Mouse (Mus musculus) midbrain, postnatal 0 days (tissue): ENCODE measurements around the gene Apba3. TPM values are rescaled to one million over a fixed set of nuclear protein-coding genes. Genes with fewer than 3 reads are reported as not detected.

Experiments used
- ATAC-seq: fragments of 200-750 bp; cut with Nextera tagmentation; 2 replicates; pipeline ENCODE4 v1.8.0; 2017; ENCODE audit warnings: moderate number of reproducible peaks, mild to moderate bottlenecking, moderate TSS enrichment, moderate library complexity; ENCODE audit not compliant: low FRiP score
- DNase-seq: peaks from one replicate; pipeline ENCODE4 v3.0.0-alpha.2; 2015; ENCODE audit warnings: low spot score
- H3K27ac ChIP-seq: fragments of 300-500 bp; sonication (generic); 2 replicates; pipeline ENCODE4 v1.5.1; 2014; ENCODE audit warnings: low read depth, mild to moderate bottlenecking, low read length, mixed read lengths
- H3K27me3 ChIP-seq: fragments of 300-500 bp; sonication (generic); 2 replicates; pipeline ENCODE4 v1.6.1; 2014; ENCODE audit warnings: low read length, control low read depth, mixed read lengths; ENCODE audit not compliant: insufficient read depth
- H3K36me3 ChIP-seq: fragments of 300-500 bp; sonication (generic); 2 replicates; pipeline ENCODE4 v1.6.1; 2014; ENCODE audit warnings: low read length, control low read depth, mixed read lengths; ENCODE audit not compliant: insufficient read depth
- H3K4me1 ChIP-seq: fragments of 300-500 bp; sonication (generic); 2 replicates; pipeline ENCODE4 v1.6.1; 2014; ENCODE audit warnings: mild to moderate bottlenecking, control low read depth, antibody characterized with exemption, low read length, mixed read lengths; ENCODE audit not compliant: insufficient read depth
- H3K4me2 ChIP-seq: fragments of 300-500 bp; sonication (generic); 2 replicates; pipeline ENCODE4 v1.6.1; 2014; ENCODE audit warnings: low read depth, mild to moderate bottlenecking, low read length, mixed read lengths; ENCODE audit not compliant: poor library complexity, severe bottlenecking
- H3K4me3 ChIP-seq: fragments of 300-500 bp; sonication (generic); 2 replicates; pipeline ENCODE4 v1.5.1; 2014; ENCODE audit warnings: low read depth, mild to moderate bottlenecking, low read length, moderate library complexity
- H3K9ac ChIP-seq: fragments of 300-500 bp; sonication (generic); replicated peaks from 2 replicates; pipeline ENCODE4 v1.6.1; 2014; ENCODE audit warnings: mild to moderate bottlenecking, low read length, moderate library complexity, mixed read lengths; ENCODE audit not compliant: poor library complexity, severe bottlenecking
- H3K9me3 ChIP-seq: fragments of 300-500 bp; sonication (generic); 2 replicates; pipeline ENCODE4 v1.6.1; 2016; ENCODE audit warnings: low read length, control low read depth
- CTCF ChIP-seq: IDR thresholded peaks from 2 replicates; pipeline ENCODE4 v1.5.1; 2016; ENCODE audit warnings: antibody characterized with exemption, mild to moderate bottlenecking
- WGBS: fragments of 180-500 bp; shearing (Covaris S2); extraction: QIAGEN DNeasy Blood & Tissue Kit; methylation state at CpG from one replicate; pipeline ENCODE4 v1.1.7; 2014; 5-methylcytosine and 5-hydroxymethylcytosine counted together
- polyA plus RNA-seq: library from polyadenylated mRNA; unstranded; fragments of >200 nt; fragmentation: Nextera tagmentation; extraction: Ambion mirVana; gene quantifications from 2 replicates; pipeline ENCODE4 v1.2.1, GENCODE M21; 2015
- total RNA-seq: library from RNA; depleted of rRNA; stranded (reverse); fragments of >200 nt; gene quantifications from 2 replicates; pipeline ENCODE4 v1.2.3, GENCODE M21; 2014

The Apba3 gene
- total and polyA plus RNA-seq, 2 experiments from 2014 or later, result 25.2 to 64.8 TPM

DNA sequence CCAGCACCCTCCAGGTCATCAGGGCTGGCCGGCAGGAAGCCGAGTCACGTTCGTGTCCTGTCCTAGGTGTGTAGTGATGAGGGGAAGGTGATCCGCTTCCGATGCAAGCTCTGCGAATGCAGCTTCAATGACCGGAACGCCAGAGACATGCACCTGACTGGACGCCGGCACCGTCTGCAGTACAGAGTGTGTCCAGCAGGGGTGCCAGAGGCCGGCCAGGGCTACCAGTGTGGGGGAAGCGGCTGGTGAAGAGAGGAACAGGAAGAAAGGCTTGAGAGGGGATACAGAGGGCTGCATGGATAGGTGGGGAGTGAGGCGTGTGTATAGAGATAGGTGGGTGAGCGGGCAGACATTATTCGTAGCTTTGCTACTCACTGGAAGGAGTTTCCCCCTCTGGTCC lies 22.2 kb upstream of the Apba3 start:
- peak overlapping the region; percentile 44; the same call in 1 of the 2 replicates for H3K9ac ChIP-seq
- ATAC-seq (peak; percentile 59), DNase-seq (peak; percentile 69)
- 5% methylated on average over 17 of the region's 17 CpGs for WGBS
- H3K27me3 ChIP-seq, result no peaks in the 10 kb centered on the region
- no peak overlapping the region for H3K4me3 ChIP-seq
- peak; percentile 97 for TF ChIP-seq CTCF
- H3K4me2 ChIP-seq, result 0 out of 2 replicates have a peak overlapping the region, but pooled peaks have one; percentile 9
- peaks cover 14% of the 10 kb centered on the region for H3K36me3 ChIP-seq
- no peaks in the 10 kb centered on the region for H3K9me3 ChIP-seq
- no peaks in the 10 kb centered on the region for H3K4me1 ChIP-seq
- peak overlapping the region; percentile 6; the same call in 1 of the 2 replicates for H3K27ac ChIP-seq

DNA sequence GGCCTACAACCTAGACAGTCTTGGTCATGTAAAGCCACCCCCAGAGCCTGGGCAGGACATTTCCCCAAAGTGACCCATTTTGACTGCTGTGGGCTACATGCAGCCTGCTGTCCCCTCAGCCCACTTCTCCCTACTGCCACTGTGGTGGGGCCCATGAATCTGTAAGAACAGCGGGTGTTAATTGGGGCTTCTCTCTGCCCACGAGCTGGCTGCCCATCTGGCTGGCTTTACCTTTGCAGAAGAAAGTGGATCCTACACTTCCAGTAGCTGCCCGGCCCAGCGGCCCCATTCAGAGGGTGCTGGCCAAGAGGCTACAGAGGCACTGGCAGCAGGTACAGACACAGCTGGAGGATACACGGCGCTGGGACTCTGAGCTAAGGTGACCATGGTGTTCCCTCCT lies 21.6 kb upstream of the Apba3 start:
- Histone ChIP-seq H3K4me2 (no peak overlapping the region), H3K4me1 (no peaks in the 10 kb centered on the region), H3K27ac (no peak overlapping the region), H3K9me3 (no peaks in the 10 kb centered on the region), H3K9ac (no peak overlapping the region), H3K4me3 (no peak overlapping the region), H3K27me3 (no peaks in the 10 kb centered on the region), H3K36me3 (peaks cover 16% of the 10 kb centered on the region)
- 93% methylated on average over 6 of the region's 6 CpGs for WGBS
- no peak for TF ChIP-seq CTCF
- ATAC-seq (no peak), DNase-seq (no peak)

DNA sequence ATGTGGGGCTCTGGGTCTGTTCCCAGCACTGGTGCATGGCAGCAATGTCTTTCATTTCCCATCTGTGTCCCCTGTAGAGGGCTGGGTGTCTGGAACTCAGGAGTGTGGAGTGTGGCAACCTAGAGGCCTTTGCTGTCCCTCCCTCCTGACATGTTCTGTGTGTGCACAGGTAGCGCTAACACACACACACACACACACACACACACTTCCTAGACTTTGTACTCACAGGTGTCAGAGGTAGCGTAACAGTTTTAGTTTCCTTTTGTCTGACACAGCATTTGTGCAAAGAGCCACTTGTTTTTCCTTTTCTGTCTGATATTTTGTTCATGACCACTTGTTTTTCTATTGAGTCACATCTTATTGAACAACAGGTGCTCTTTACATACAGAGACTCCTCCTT lies 19.0 kb upstream of the Apba3 start:
- Histone ChIP-seq H3K9ac (no peak overlapping the region), H3K4me2 (no peak overlapping the region), H3K4me3 (no peak overlapping the region), H3K27me3 (no peaks in the 10 kb centered on the region), H3K27ac (no peak overlapping the region), H3K9me3 (no peaks in the 10 kb centered on the region), H3K4me1 (peaks cover 4% of the 10 kb centered on the region; the same call in 1 of the 2 replicates), H3K36me3 (peaks cover 19% of the 10 kb centered on the region)
- ATAC-seq, result no peak
- no peak for TF ChIP-seq CTCF
- no peak for DNase-seq
- WGBS, result 93% methylated on average over 2 of the region's 2 CpGs

DNA sequence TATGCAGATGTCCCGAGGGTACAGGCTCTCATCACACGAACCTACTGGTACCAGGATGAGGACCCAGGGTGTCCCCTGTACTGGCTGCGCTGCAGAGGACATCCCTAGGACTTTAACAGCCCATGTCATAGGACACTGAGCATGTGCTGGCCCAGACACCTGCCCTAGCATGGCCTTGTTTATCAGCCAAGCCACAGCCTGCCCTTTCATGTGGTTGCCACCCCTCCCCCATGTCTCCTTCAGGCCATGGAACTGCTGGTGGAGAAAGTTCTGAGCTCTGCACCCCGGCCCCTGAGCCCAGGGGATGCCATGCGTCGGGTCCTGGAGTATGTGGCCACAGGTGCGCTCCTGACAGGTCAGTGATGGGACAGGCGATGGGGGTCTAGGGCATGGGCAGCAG lies 17.3 kb upstream of the Apba3 start:
- Histone ChIP-seq H3K9me3 (no peaks in the 10 kb centered on the region), H3K27ac (no peak overlapping the region), H3K4me1 (peaks cover 4% of the 10 kb centered on the region; the same call in 1 of the 2 replicates), H3K36me3 (peaks cover 18% of the 10 kb centered on the region), H3K4me3 (no peak overlapping the region), H3K4me2 (no peak overlapping the region), H3K27me3 (no peaks in the 10 kb centered on the region), H3K9ac (no peak overlapping the region)
- ATAC-seq (no peak), DNase-seq (no peak)
- no peak for TF ChIP-seq CTCF
- 85% methylated on average over 8 of the region's 8 CpGs for WGBS

DNA sequence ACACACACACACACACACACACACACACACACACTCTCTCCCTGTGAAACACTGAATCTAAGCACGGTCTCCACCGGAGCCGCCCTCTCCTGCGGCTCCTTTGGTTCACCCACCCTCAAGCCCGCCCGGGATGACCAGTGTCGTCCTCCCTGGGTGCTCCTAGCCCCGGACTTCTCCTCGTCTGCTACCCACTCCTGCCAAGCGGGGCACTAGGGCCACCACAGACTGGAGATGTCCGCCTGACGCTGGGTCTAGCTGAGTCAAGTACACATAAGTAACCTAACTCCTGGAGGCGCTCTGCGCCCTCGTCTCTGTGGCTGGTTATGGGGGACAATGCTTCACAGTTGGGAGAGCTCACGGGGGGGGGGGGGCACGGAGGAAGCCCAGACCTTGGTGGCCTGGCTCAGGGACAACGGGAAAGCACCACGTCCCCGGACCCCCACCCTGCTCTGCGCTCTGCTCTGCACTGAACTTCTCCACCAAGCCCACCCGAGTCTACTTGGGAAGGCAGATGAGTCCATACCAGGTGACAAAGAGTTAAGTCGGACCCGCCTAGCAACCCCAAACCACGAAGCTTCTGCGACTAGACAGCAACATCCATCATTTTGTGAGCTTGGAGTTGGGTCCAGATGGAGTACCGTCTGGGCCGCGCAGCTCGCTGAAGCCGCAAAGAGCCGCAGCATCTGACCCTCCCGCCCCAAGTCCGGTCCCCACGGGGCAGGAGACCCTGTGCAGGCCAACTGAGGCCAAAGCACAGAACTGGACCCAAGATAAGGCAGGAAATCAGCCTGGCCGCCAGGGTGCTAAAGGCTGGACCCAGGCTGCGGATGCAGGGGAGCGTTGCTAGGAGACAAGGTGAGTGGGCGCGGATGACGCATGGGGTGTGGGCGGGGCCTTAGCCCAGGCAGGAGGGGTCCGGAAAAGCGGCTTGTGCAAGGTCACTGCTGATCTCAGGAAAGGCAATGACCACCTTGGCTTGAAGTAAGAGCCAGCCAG lies 14.0 kb upstream of the Apba3 start, which contains the start of gene Matk:
Matk (plus strand) TSS at position 512 of the 996 bp plus-strand sequence.
- Histone ChIP-seq H3K27me3 (peaks cover under 1% of the 10 kb centered on the region; the same call in 1 of the 2 replicates), H3K9ac (peak within 1 kb of the TSS; percentile 46), H3K9me3 (no peaks in the 10 kb centered on the region), H3K4me2 (peak within 1 kb of the TSS; percentile 68), H3K4me1 (peaks cover 7% of the 10 kb centered on the region), H3K36me3 (peaks cover 15% of the 10 kb centered on the region), H3K4me3 (peak within 1 kb of the TSS; percentile 36), H3K27ac (peak within 1 kb of the TSS; percentile 69)
- ATAC-seq, result peak; percentile 76
- WGBS, result 5% methylated on average over 39 of the region's 44 CpGs
- peak; percentile 58 for TF ChIP-seq CTCF
- peak; percentile 86 for DNase-seq

DNA sequence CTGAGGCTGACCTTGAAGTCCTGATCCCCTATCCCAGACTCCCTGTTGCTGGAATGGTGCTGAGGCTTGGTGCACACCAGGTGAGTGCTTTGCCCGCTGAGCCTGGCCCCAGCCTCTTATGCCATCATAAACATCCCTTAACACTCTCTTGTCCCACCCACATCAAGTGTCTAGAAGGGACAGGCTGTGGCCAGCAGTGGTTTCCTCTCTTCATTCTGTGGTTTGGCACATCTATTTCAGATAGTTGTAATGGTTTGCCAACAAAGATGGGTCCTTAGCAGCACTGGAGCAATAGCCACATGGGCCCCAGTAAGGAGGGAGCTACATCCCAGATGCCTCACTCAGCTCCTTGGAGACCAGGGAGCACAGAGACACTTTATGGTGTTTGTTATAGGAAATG lies 11.9 kb upstream of the Apba3 start:
- Histone ChIP-seq H3K4me1 (peaks cover 20% of the 10 kb centered on the region), H3K36me3 (peaks cover 10% of the 10 kb centered on the region), H3K27ac (no peak overlapping the region), H3K9me3 (no peaks in the 10 kb centered on the region), H3K4me2 (no peak overlapping the region), H3K27me3 (peaks cover 15% of the 10 kb centered on the region; the same call in 1 of the 2 replicates), H3K9ac (no peak overlapping the region), H3K4me3 (no peak overlapping the region)
- DNase-seq (no peak), ATAC-seq (no peak)
- WGBS, result 70% methylated on average over 1 of the region's 1 CpGs
- TF ChIP-seq CTCF, result no peak
